Mouse (Mus musculus) neural tube, embryonic 12.5 days (tissue): ENCODE measurements around the gene Tor1b. TPM values are rescaled to one million over a fixed set of nuclear protein-coding genes. Genes with fewer than 3 reads are reported as not detected.
"Not testable (repeated sequence)": the region's sequence is repeated elsewhere in the genome, so short reads cannot be mapped to it uniquely, and the experiment has no call there.

Experiments
- ATAC-seq: fragments of 200-750 bp; cut with Nextera tagmentation; 2 replicates; pipeline ENCODE4 v1.8.0; 2017; ENCODE audit warnings: low read depth, mild to moderate bottlenecking, moderate TSS enrichment, moderate library complexity; ENCODE audit not compliant: low FRiP score
- H3K27ac ChIP-seq: fragments of 300-500 bp; sonication (generic); 2 replicates; pipeline ENCODE4 v1.5.1; 2016
- H3K27me3 ChIP-seq: fragments of 300-500 bp; sonication (generic); replicated peaks from 2 replicates; pipeline ENCODE4 v1.6.1; 2016; ENCODE audit warnings: mild to moderate bottlenecking
- H3K36me3 ChIP-seq: fragments of 300-500 bp; sonication (generic); 2 replicates; pipeline ENCODE4 v1.6.1; 2016; ENCODE audit warnings: mild to moderate bottlenecking
- H3K4me1 ChIP-seq: fragments of 300-500 bp; sonication (generic); 2 replicates; pipeline ENCODE4 v1.6.1; 2016
- H3K4me2 ChIP-seq: fragments of 300-500 bp; sonication (generic); replicated peaks from 2 replicates; pipeline ENCODE4 v1.6.1; 2016; ENCODE audit warnings: mild to moderate bottlenecking
- H3K4me3 ChIP-seq: fragments of 300-500 bp; sonication (generic); 2 replicates; pipeline ENCODE4 v1.5.1; 2016
- H3K9ac ChIP-seq: fragments of 300-500 bp; sonication (generic); 2 replicates; pipeline ENCODE4 v1.6.1; 2016; ENCODE audit warnings: mild to moderate bottlenecking
- H3K9me3 ChIP-seq: fragments of 300-500 bp; sonication (generic); 2 replicates; pipeline ENCODE4 v1.6.1; 2016; ENCODE audit warnings: mild to moderate bottlenecking
- WGBS: fragments of 180-500 bp; shearing (Covaris S2); methylation state at CpG from one replicate; pipeline ENCODE4 v1.1.7; 2016; 5-methylcytosine and 5-hydroxymethylcytosine counted together
- polyA plus RNA-seq: library from polyadenylated mRNA; unstranded; fragments of >200 nt; fragmentation: Nextera tagmentation; extraction: Ambion mirVana; gene quantifications from 2 replicates; pipeline ENCODE4 v1.2.1, GENCODE M21; 2016

Tor1b gene
- polyA plus RNA-seq, 1 experiment from 2014 or later = 20.7 TPM

DNA sequence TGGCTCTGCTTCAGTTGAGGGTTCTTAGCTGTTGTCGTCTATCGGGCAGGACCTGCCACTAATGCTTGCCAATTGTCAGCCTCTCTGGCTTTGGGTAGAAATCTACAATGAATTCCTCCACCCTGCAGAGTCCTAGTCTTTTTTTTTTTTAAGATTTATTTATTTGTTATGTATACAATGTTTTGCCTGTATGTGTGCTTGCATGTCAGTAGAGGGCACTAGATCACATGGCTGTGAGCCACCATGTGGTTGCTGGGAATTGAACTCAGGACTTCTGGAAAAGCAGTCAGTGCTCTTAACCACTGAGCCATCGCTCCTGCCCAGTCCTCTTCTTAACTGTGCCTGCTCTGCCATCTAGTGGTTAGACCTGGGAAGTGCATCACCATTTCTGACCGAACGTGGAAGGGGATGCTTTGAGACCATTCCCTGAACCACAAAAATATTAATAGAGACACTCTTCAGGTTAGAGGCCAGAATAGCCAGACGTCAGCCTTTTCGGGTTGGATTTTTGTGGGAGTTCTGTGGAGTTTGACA lies 18.8 kb upstream of the Tor1b start:
- no peaks in the 10 kb centered on the region for H3K27me3 ChIP-seq
- no peak overlapping the region for H3K4me2 ChIP-seq
- H3K9ac ChIP-seq = no peak overlapping the region
- H3K4me3 ChIP-seq = no peak overlapping the region
- no peak for ATAC-seq
- H3K36me3 ChIP-seq = no peaks in the 10 kb centered on the region
- no peak overlapping the region for H3K27ac ChIP-seq
- no peaks in the 10 kb centered on the region for H3K9me3 ChIP-seq
- WGBS = 24% methylated on average over 7 of the region's 7 CpGs
- peaks cover 9% of the 10 kb centered on the region for H3K4me1 ChIP-seq

DNA sequence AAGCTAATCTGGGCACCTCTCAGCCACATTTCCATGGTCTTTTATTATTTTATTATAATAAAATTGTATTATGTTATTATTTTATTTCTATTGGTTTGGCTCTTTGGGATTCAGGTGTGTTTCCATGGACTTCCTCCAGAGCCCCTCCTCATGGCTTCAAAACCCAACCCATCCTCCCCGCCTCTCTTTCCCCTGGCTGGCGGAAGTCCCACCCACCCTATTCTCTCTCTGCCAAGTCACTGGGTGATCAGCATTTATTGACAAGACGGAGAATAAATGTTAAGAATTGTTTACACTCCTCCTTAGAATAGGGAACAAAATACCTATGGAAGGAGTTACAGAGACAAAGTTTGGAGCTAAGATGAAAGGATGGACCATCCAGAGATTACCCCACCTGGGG lies 16.0 kb upstream of the Tor1b start:
- H3K27me3 ChIP-seq = no peaks in the 10 kb centered on the region
- no peak for ATAC-seq
- WGBS = 75% methylated on average over 3 of the region's 3 CpGs

DNA sequence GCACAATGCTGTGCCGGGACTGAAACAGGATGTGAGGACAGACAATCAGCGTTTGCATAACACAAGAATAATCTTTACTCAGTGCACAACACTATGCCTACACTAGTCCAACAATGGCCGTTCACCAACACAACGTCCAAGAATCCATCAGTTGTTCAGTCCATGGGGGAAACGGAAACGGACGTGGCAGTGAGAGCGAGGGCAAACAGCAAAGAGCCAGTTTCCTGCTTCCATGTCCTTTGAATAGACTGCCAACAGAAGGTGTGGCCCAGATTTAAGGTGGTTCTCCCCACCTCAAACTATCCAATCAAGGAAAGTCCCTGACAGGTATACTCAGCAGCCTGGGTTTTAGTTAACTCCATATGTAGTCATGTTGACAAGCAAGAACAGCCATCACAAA lies 15.0 kb upstream of the Tor1b start:
- no peaks in the 10 kb centered on the region for H3K4me1 ChIP-seq
- H3K27me3 ChIP-seq = no peaks in the 10 kb centered on the region
- H3K9ac ChIP-seq = no peak overlapping the region
- no peak overlapping the region for H3K4me2 ChIP-seq
- H3K4me3 ChIP-seq = no peak overlapping the region
- H3K27ac ChIP-seq = no peak overlapping the region
- no peak for ATAC-seq
- no peaks in the 10 kb centered on the region for H3K36me3 ChIP-seq
- no peaks in the 10 kb centered on the region for H3K9me3 ChIP-seq
- 87% methylated on average over 8 of the region's 8 CpGs for WGBS

More for the DNA sequence above, 16.0 kb upstream of the Tor1b start:
- Histone ChIP-seq H3K9me3 (no peaks in the 10 kb centered on the region), H3K4me2 (no peak overlapping the region), H3K27ac (no peak overlapping the region), H3K36me3 (no peaks in the 10 kb centered on the region), H3K4me1 (no peaks in the 10 kb centered on the region), H3K9ac (no peak overlapping the region), H3K4me3 (no peak overlapping the region)

DNA sequence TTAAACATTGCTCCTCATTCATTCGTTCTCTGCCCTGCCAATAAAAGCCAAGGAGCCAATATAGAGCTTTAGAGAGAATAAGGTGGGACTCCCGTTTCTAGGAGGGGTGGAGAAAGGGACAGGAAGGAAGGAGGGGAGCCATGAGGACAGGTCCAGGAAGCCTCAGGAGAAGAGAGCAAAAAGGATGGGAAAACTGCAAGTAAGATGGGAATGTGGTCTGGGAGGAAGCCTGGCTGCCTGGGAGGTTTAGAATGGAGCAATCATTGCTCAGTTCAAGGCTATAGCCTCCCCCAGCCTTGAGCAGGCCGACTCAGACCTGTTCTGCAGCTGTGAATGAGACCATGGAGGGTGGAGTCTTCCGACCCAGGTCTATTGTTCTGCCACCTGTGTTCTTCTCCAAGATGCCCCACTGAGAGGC lies 14.2 kb upstream of the Tor1b start:
- H3K36me3 ChIP-seq = no peaks in the 10 kb centered on the region
- no peaks in the 10 kb centered on the region for H3K9me3 ChIP-seq
- no peak for ATAC-seq
- H3K4me1 ChIP-seq = no peaks in the 10 kb centered on the region
- no peak overlapping the region for H3K27ac ChIP-seq
- H3K4me2 ChIP-seq = no peak overlapping the region
- H3K27me3 ChIP-seq = no peaks in the 10 kb centered on the region
- H3K4me3 ChIP-seq = no peak overlapping the region
- WGBS = 53% methylated on average over 4 of the region's 4 CpGs
- no peak overlapping the region for H3K9ac ChIP-seq

DNA sequence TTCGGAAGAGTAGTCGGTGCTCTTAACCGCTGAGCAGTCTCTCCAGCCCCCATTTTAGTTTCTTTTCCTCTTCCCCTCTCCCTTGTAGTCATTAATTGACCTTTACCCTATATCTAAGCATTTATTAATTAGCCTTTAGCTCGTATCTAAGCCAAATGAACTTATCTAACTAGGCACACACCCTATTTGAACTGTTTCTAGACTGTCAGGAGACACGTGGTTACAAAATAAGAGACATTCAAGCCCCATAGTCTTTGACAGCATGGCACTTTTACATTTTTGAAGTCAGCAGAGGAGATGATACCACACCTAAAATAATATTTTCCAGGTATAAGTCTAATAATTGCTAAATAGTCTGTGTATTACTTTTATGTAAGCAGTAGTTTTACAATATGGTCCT lies 11.2 kb upstream of the Tor1b start:
- Histone ChIP-seq H3K9ac (no peak overlapping the region), H3K27me3 (no peaks in the 10 kb centered on the region), H3K4me2 (no peak overlapping the region), H3K4me3 (no peak overlapping the region), H3K27ac (no peak overlapping the region), H3K4me1 (no peaks in the 10 kb centered on the region), H3K9me3 (no peaks in the 10 kb centered on the region), H3K36me3 (no peaks in the 10 kb centered on the region)
- ATAC-seq = no peak
- 92% methylated on average over 5 of the region's 5 CpGs for WGBS

DNA sequence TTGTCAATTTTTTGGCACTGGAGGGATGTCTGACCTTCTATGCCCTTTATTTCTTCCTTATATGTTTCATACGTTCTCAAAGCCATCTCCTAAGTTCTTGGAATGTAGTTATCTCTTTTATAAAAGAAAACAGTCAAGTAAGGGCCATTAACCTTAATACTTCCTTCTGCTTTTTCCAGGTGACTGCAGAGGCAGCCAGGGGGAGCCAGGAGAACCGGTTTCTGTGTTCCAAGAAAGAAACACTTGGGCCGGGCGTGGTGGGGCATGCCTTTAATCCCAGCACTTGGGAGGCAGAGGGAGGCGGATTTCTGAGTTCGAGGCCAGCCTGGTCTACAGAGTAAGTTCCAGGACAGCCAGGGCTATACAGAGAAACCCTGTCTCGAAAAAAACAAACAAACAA lies 10.6 kb upstream of the Tor1b start:
- H3K36me3 ChIP-seq, H3K4me3 ChIP-seq, H3K27me3 ChIP-seq, ATAC-seq, H3K9me3 ChIP-seq, H3K27ac ChIP-seq, H3K9ac ChIP-seq, H3K4me1 ChIP-seq: not testable (repeated sequence)
- peak overlapping the region; percentile 52; the same call in 1 of the 2 replicates for H3K4me2 ChIP-seq
- 61% methylated on average over 7 of the region's 7 CpGs for WGBS

DNA sequence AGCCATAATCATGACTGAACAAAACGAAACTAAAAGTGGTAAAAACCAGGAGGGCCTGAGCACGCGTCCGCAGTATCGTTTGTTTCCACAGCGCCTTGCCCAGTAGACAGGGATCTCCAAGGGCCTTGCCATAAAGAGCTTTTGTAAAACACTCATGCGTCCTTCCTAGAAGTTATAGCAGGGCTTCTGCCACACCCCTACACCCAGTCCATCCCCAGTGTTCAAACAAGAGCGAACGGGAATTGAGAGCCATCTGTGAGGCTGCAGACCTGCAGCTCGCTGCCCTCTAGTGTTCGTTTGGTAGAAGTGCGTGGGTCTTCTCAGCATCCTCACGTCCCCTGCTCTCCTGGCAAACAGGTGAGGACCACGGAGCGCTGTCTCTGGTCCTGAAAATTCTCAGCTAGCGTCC lies 10.2 kb upstream of the Tor1b start:
- 0 out of 2 replicates have a peak overlapping the region, but pooled peaks have one; percentile 9 for H3K4me3 ChIP-seq
- peak overlapping the region; percentile 52 for H3K4me2 ChIP-seq
- H3K4me1 ChIP-seq = no peaks in the 10 kb centered on the region
- H3K9me3 ChIP-seq = no peaks in the 10 kb centered on the region
- no peak overlapping the region for H3K27ac ChIP-seq
- no peaks in the 10 kb centered on the region for H3K36me3 ChIP-seq
- H3K9ac ChIP-seq = no peak overlapping the region
- WGBS = 26% methylated on average over 16 of the region's 16 CpGs
- no peaks in the 10 kb centered on the region for H3K27me3 ChIP-seq
- ATAC-seq = 0 out of 2 replicates have a peak, but pooled peaks have one; percentile 25

DNA sequence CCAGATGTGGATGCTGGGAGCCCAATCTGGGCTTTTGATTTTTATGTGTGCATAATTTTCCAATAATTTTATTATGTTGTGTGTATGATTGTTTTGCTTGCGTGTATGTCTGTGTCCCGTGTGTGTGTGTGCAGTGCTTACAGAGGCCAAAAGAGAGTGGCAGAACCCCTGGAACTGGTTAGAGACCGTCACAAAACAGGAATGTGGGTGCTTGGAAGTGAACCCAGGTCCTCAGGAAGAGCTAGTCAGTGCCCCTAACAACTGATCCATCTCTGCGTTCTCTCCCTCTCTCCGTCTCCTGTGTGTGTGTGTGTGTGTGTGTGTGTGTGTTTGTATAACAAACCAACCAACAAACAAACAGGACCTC lies 319 bp upstream of the Tor1b start:
- Histone ChIP-seq H3K9ac (no peak overlapping the region), H3K27ac (peak overlapping the region; percentile 28; the same call in 1 of the 2 replicates), H3K4me2 (peak overlapping the region; percentile 91), H3K4me3 (peak overlapping the region; percentile 89), H3K36me3 (peaks cover 25% of the 10 kb centered on the region), H3K27me3 (no peaks in the 10 kb centered on the region), H3K9me3 (no peaks in the 10 kb centered on the region), H3K4me1 (peaks cover 24% of the 10 kb centered on the region)
- WGBS = 31% methylated on average over 5 of the region's 5 CpGs
- ATAC-seq = peak; percentile 33

DNA sequence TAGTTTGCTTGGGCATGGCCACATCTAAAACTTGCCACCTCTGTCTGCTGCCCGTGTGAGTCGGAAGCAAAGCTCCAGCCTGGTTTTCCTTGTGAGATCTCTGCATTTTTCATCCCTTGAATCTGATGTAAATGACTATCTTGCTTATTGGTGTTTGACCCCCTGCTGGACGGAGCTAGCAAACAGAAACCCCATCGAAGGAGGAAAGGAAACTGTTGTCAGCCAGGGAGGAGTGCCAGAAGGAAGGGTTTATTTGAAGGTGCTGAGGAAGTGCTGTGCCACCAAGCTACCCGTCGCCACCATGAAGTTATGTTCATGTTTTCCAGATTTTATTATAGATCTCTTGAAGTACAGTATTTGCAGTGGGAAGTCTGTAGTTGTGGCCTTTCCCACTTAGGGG lies 2.0 kb downstream of the Tor1b start:
- no peak overlapping the region for H3K4me3 ChIP-seq
- no peak overlapping the region for H3K9ac ChIP-seq
- no peak overlapping the region for H3K27ac ChIP-seq
- peaks cover 24% of the 10 kb centered on the region for H3K4me1 ChIP-seq
- H3K9me3 ChIP-seq = no peaks in the 10 kb centered on the region
- 76% methylated on average over 6 of the region's 6 CpGs for WGBS
- H3K36me3 ChIP-seq = peaks cover 49% of the 10 kb centered on the region
- H3K4me2 ChIP-seq = peak overlapping the region; percentile 91
- ATAC-seq = no peak
- no peaks in the 10 kb centered on the region for H3K27me3 ChIP-seq

DNA sequence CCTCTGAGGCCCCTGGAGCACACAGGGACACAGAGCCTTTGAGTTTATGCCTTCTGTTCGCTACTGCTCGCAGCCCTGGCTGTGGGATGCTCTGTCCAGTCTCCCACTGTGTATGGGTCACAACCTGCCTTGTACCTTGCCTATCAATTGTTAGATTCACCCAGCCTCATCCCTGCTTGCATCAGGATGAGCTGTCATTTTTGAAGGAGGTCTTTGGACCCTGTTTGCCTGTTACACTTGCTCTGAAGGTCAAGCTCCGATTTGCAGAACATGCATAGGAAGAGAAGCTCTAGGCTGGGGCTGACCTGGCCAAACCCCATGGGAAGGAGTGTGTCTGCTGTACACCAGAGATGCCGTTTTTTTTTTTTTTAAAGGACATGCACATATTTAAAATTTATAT lies 4.8 kb downstream of the Tor1b start:
- Histone ChIP-seq H3K9ac (no peak overlapping the region), H3K4me3 (no peak overlapping the region), H3K9me3 (no peaks in the 10 kb centered on the region), H3K27ac (no peak overlapping the region), H3K4me2 (no peak overlapping the region), H3K36me3 (peaks cover 74% of the 10 kb centered on the region), H3K27me3 (no peaks in the 10 kb centered on the region), H3K4me1 (peaks cover 24% of the 10 kb centered on the region)
- 84% methylated on average over 4 of the region's 4 CpGs for WGBS
- no peak for ATAC-seq

DNA sequence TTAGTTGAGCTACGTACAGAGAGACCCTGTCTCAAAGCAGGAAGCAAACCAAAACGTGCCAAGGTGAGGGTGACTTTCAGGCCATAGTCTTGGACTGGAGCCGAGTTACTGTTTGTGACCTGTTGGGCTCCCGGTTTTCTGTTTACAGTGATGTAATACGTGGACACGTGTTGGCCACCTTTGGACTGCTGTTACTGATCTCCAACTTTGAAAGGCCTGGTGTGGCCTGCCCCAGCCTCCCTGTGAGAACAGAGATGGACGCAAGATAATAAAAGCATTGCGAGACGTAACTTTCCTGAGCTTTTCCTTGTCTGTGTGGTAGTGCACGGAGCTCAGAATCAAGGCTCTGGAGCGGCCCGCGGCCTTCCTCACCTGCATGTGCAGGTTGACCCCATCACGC lies 6.0 kb downstream of the Tor1b start:
- no peak for ATAC-seq
- Histone ChIP-seq H3K9me3 (no peaks in the 10 kb centered on the region), H3K27ac (no peak overlapping the region), H3K27me3 (no peaks in the 10 kb centered on the region), H3K4me3 (no peak overlapping the region), H3K36me3 (peaks cover 86% of the 10 kb centered on the region), H3K4me1 (peaks cover 18% of the 10 kb centered on the region), H3K9ac (no peak overlapping the region), H3K4me2 (no peak overlapping the region)
- WGBS = 90% methylated on average over 14 of the region's 14 CpGs

DNA sequence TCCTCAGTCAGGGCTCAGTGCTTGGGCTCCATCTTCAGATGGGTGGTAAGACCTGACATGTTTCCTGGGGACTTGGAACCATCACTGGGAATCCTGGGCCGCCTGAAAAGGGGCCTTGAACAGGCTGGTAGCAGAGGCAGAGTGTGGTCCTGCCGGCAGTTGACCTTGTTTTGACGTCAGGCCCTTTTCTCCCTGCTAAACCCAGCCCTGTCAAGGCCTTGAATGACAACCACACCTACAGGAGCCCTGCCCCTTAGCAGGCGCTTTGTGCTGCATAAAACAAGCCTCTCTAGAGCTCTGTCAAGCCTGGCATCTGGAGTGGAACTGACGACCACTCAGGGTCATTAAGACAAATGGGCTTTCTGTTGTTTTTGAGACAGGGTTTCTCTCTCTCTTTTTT lies 7.1 kb downstream of the Tor1b start:
- Histone ChIP-seq H3K9me3 (no peaks in the 10 kb centered on the region), H3K9ac (no peak overlapping the region), H3K27ac (no peak overlapping the region), H3K4me3 (no peak overlapping the region), H3K4me1 (peaks cover 6% of the 10 kb centered on the region; the same call in 1 of the 2 replicates), H3K27me3 (no peaks in the 10 kb centered on the region), H3K4me2 (no peak overlapping the region), H3K36me3 (peaks cover 97% of the 10 kb centered on the region)
- no peak for ATAC-seq
- WGBS = 53% methylated on average over 5 of the region's 5 CpGs

DNA sequence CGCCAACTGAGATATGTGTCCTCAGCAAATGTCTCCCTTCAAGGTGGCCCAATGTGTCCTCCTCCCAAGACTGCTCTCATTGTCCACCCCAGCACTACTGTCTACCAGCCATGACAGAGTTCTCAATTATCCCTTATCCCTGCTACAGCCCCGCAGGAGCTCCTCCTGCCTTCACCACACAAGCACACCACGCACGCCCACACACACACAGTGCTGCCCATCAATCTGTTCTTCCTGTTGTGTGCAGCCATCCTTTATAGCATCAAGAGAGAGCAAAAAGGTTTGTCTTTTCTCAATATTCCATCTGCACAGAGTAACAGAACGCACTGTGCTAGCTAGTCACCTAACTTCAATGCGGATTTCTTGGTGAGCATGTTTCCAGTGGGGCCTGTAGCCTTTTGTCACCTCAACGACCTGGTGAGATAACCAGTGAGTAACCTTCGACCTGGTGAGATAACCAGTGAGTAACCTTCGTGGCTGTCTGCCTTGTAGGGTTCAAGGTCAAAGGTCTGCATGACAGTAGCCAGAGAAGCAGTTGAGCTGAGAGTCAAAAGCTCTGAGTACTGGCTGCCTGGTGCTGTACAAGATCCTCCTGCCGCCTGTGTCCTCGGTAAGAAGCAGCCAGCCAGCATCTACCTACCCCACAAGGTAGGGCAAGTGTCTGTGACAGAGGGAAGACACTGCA lies 10.0 kb downstream of the Tor1b start:
- H3K27ac ChIP-seq = no peak overlapping the region
- H3K9me3 ChIP-seq = no peaks in the 10 kb centered on the region
- no peak overlapping the region for H3K4me2 ChIP-seq
- no peak for ATAC-seq
- H3K27me3 ChIP-seq = no peaks in the 10 kb centered on the region
- H3K4me1 ChIP-seq = peaks cover 19% of the 10 kb centered on the region
- H3K9ac ChIP-seq = no peak overlapping the region
- WGBS = 92% methylated on average over 11 of the region's 11 CpGs
- peaks cover 78% of the 10 kb centered on the region for H3K36me3 ChIP-seq
- no peak overlapping the region for H3K4me3 ChIP-seq
